Mouse (Mus musculus) adrenal gland, adult 18-20 months (tissue): ENCODE measurements around the gene Plekhg2. TPM values are rescaled to one million over a fixed set of nuclear protein-coding genes. Genes with fewer than 3 reads are reported as not detected.
A peak's percentile ranks its signal among the peaks of the same experiment; 100 is the strongest.

ENCODE experiments used
- DNase-seq, 2 experiments: peaks; one replicate each; pipeline ENCODE4 v3.0.0; 2021 to 2022; ENCODE audit warnings: low spot score in 2 of 2
- total RNA-seq, 2 experiments: library from RNA; stranded (reverse); gene quantifications; 1 replicate in 1 of 2; 2 replicates in 1 of 2; pipeline ENCODE4 v1.2.3; 2021

Gene Plekhg2
- total RNA-seq, 2 experiments from 2014 or later = 14.4 to 22.2 TPM

GRCm38 (mm10) chr7:28338108-28338998, 34.0 kb downstream of the Plekhg2 start, which contains the start of gene Supt5:
Supt5 (minus strand) TSS chr7:28338746.
- peak; percentile 94 for DNase-seq

- no peak for DNase-seq
These were observed 36.9 kb downstream of the Plekhg2 start for GRCm38 (mm10) chr7:28335471-28335870.

GRCm38 (mm10) chr7:28334534-28334933, 37.9 kb downstream of the Plekhg2 start:
- DNase-seq = no peak

GRCm38 (mm10) chr7:28328260-28328659, 44.1 kb downstream of the Plekhg2 start:
- DNase-seq = no peak

GRCm38 (mm10) chr7:28326457-28326856, 45.9 kb downstream of the Plekhg2 start:
- no peak for DNase-seq

- DNase-seq = no peak
These were observed 47.1 kb downstream of the Plekhg2 start for GRCm38 (mm10) chr7:28325293-28325692.

- DNase-seq = no peak
These were observed 50.3 kb downstream of the Plekhg2 start for GRCm38 (mm10) chr7:28321974-28322720.

- no peak for DNase-seq
These were observed 53.7 kb downstream of the Plekhg2 start for GRCm38 (mm10) chr7:28318714-28319113.

GRCm38 (mm10) chr7:28318036-28318435, 54.4 kb downstream of the Plekhg2 start:
- no peak for DNase-seq

- DNase-seq = peak; percentile 98 to 99
These were observed 60.4 kb downstream of the Plekhg2 start, which contains the start of gene Timm50 for GRCm38 (mm10) chr7:28311926-28312543. Timm50 (minus strand) TSS chr7:28312072.

- no peak for DNase-seq
These were observed 61.1 kb downstream of the Plekhg2 start for GRCm38 (mm10) chr7:28311151-28311925.

GRCm38 (mm10) chr7:28309737-28310136, 62.7 kb downstream of the Plekhg2 start:
- no peak for DNase-seq

Other genes with a start within 250 kb of the Plekhg2 start
- gene 9530053A07Rik, start 243.1 kb downstream of the Plekhg2 start, total RNA-seq = not detected
- 100 to 1,000 TPM in 1 of 2 experiments, 10 to 100 TPM in 1; 98.0 to 114 TPM for gene Fbl, start 202.9 kb downstream of the Plekhg2 start, total RNA-seq
- gene Dyrk1b, start 193.1 kb downstream of the Plekhg2 start, total RNA-seq = 10 to 100 TPM; 21.3 to 22.9 TPM
- 10 to 100 TPM; 22.3 to 27.8 TPM for gene Eid2, start 104.7 kb downstream of the Plekhg2 start, total RNA-seq
- 10 to 100 TPM in 1 of 2 experiments, 1 to 10 TPM in 1; 9.4 to 10.1 TPM for gene Eid2b, start 94.9 kb downstream of the Plekhg2 start, total RNA-seq
- gene Selenov, start 81.4 kb downstream of the Plekhg2 start, total RNA-seq = not detected
- under 1 TPM in 1 of 2 experiments, not detected in 1; 0.35 TPM for gene Dll3, start 70.4 kb downstream of the Plekhg2 start, total RNA-seq
- 10 to 100 TPM; 72.4 to 98.0 TPM for gene Timm50, start 60.5 kb downstream of the Plekhg2 start, total RNA-seq
- 100 to 1,000 TPM; 143 to 193 TPM for gene Supt5, start 33.9 kb downstream of the Plekhg2 start, total RNA-seq
- gene Rps16, start 21.9 kb downstream of the Plekhg2 start, total RNA-seq = 100 to 1,000 TPM; 983 to 986 TPM
- gene Zfp36, start 7.7 kb upstream of the Plekhg2 start, total RNA-seq = 10 to 100 TPM; 15.5 to 16.5 TPM
- 10 to 100 TPM; 36.9 to 37.0 TPM for gene Med29, start 20.1 kb upstream of the Plekhg2 start, total RNA-seq
- 10 to 100 TPM; 76.7 to 86.6 TPM for gene Paf1, start 20.4 kb upstream of the Plekhg2 start, total RNA-seq
- 1 to 10 TPM; 8.0 to 9.5 TPM for gene Gmfg, start 64.8 kb upstream of the Plekhg2 start, total RNA-seq
- 10 to 100 TPM; 10.7 to 13.1 TPM for gene Lrfn1, start 79.4 kb upstream of the Plekhg2 start, total RNA-seq
- gene Ifnl2, start 137.9 kb upstream of the Plekhg2 start, total RNA-seq = not detected
- not detected for gene Ifnl3, start 150.2 kb upstream of the Plekhg2 start, total RNA-seq
- gene Sycn, start 168.3 kb upstream of the Plekhg2 start, total RNA-seq = not detected
- not detected for gene Nccrp1, start 174.7 kb upstream of the Plekhg2 start, total RNA-seq
- 10 to 100 TPM; 67.9 to 72.7 TPM for gene Samd4b, start 225.5 kb upstream of the Plekhg2 start, total RNA-seq
- 10 to 100 TPM; 21.4 to 25.2 TPM for gene Pak4, start 225.6 kb upstream of the Plekhg2 start, total RNA-seq